Mouse (Mus musculus): ENCODE measurements around the gene Ttc13.

GRCm38 (mm10) chr8:124663874-124664230 is 57.9 kb downstream of the Ttc13 start:
- no peak for TF ChIP-seq CTCF (IDR thresholded peaks at IDR 0.05; ENCODE audit: low read depth, low read length)
- TF ChIP-seq POLR2A (IDR thresholded peaks at IDR 0.05; ENCODE audit: borderline replicate concordance, low read depth, low read length) = no peak
